Mouse (Mus musculus) heart, postnatal 25 days (tissue): ENCODE results near the gene Gm10273. TPM values are rescaled to one million over a fixed set of nuclear protein-coding genes. Genes with fewer than 3 reads are reported as not detected.
"Not testable (repeated sequence)": the region's sequence is repeated elsewhere in the genome, so short reads cannot be mapped to it uniquely, and the experiment has no call there.

Experiments used
- DNase-seq: peaks from one replicate; pipeline ENCODE4 v3.0.0; 2022; ENCODE audit warnings: low spot score
- intact Hi-C: fragments of 180-260 bp; cut with DNase I; formaldehyde crosslinking; loops from one replicate; pipeline ENCODE4 v1.15.1; 2025
- total RNA-seq, 2 experiments: library from RNA; stranded (reverse); gene quantifications; 2 replicates each; pipeline ENCODE4 v1.2.3; 2021

Gm10273 gene
- total RNA-seq = 100 to 1,000 TPM; 130 to 168 TPM

DNA sequence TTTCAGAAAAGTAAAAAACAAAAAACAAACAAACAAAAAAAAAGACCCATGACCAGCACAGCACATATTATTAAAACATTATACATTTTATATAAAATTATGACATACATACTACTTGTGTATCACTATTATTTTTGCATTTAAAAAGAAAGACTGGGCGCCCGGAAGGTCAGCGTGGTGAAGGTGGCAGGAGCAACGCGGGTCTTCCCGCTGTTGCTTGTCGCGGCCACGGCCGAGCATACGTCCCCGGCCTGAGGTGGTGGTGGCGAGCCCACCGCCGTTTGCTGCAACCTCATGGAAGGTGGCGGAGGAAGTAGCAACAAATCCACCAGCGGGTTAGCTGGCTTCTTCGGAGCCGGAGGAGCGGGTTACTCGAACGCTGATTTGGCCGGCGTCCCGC, at the start of gene Gm10273:
TSS of gene Gm10273 (plus strand) at position 172 of the 400 bp plus-strand sequence.
- DNase-seq, intact Hi-C loops: not testable (repeated sequence)

- DNase-seq = no peak
- intact Hi-C loops = no loop called here
Observed at GRCm38 (mm10) chr10:59346560-59346959, 48.9 kb upstream of the Gm10273 start.

DNA sequence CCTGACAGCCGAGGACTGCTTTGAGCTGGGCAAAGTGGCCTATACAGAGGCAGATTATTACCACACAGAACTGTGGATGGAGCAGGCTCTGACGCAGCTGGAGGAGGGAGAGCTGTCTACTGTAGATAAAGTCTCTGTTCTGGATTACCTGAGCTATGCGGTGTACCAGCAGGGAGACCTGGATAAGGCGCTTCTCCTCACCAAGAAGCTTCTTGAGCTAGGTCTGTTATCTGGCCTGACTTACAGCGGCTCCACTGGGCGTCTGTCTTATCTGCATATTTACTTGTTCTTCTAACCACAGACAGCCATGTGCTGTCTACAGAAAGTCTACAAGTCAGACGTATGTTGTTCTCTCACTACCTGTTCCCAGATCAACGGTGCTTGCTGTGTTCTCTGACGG, 47.2 kb upstream of the Gm10273 start:
- no peak for DNase-seq
- intact Hi-C loops = no loop called here

DNA sequence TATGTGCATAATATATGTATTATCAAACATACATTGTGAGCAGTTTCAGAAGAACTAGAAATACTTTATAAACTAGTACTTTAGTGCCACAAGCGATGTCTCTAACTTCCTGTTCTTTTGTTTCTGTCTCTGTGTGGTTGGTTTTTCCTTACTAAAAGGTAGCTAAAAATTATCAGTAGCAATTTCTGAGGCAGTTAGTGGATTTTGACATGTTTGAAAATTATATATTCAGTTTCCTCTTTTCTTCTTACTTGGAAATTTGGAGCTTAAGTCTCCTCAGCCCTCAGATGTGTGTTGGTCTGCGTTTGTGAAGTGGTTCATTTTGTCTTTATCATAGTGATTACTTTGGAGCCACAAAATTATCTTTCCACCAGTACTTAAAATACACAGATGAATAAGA, 45.9 kb upstream of the Gm10273 start:
- no peak for DNase-seq
- intact Hi-C loops = no loop called here

- no peak for DNase-seq
- intact Hi-C loops = no loop called here
Observed at GRCm38 (mm10) chr10:59353065-59353464, 42.4 kb upstream of the Gm10273 start.

DNA sequence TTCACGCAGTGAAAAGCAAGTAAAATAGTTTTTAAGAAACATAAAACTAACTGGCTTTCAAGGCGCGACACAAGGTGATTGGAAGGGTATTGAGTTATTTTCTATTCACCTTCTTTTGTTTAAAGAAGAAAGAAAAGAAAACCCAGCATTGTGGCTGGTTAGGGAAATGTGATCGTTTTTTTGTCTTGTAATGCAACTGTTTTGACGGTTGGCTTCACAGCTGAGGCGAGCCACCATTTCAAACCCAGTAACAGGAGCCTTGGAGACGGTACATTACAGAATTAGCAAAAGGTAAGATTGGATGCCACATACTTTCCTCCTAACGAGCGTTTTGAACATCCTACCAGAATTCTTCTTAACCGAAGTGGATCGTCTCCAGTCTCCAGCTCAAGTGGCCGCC, 41.3 kb upstream of the Gm10273 start:
- intact Hi-C loops = no loop called here
- no peak for DNase-seq

GRCm38 (mm10) chr10:59355020-59355419, 40.4 kb upstream of the Gm10273 start:
- no peak for DNase-seq
- intact Hi-C loops = loop anchor here (5.0 kb wide), 1 partner anchor 188 kb away; no protein-coding TSS in a partner anchor

- DNase-seq = no peak
- intact Hi-C loops = loop anchor here (2.0 to 5.0 kb wide), 4 partner anchors 32 to 191 kb away; no protein-coding TSS in a partner anchor
Observed at GRCm38 (mm10) chr10:59358744-59359143, 36.7 kb upstream of the Gm10273 start.

DNA sequence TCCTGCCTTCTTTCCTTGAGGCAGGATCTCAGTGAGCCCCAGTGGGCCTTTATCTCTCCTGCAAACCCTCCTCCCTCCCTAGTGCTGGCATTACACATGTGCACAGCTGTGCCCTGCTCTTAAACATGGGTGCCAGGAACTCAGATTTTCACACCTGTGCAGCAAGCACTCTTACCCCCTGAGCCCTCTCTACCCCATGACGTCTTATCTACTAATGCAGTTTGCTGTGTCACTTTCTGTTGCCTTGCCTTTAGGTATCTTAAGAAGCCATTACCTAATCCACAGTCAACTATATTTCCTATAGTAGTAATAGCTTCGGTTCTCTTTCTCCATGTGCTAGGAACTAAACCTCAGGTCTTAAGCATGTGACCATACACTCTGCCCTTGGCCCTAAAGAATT, 32.2 kb upstream of the Gm10273 start:
- intact Hi-C loops = no loop called here
- DNase-seq = no peak

DNA sequence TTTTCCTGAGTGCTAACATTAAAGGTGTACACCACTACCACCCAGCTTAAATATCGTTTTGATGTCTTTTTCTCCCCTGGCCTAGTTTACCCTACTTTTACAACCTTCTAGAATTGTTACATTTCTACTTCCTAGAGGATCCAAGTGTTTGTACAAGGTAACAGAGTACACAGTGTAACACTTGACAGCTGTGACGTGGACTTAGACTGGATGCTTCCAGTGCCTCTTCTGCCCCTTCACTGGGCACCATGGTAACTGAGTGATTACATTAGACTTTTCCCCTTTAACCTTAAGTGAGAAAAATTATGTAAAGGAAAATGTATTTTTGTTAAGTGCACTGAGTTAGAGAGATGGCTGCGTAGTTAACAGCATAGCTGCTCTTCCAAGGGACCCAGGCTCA, 30.9 kb upstream of the Gm10273 start:
- intact Hi-C loops = no loop called here

DNA sequence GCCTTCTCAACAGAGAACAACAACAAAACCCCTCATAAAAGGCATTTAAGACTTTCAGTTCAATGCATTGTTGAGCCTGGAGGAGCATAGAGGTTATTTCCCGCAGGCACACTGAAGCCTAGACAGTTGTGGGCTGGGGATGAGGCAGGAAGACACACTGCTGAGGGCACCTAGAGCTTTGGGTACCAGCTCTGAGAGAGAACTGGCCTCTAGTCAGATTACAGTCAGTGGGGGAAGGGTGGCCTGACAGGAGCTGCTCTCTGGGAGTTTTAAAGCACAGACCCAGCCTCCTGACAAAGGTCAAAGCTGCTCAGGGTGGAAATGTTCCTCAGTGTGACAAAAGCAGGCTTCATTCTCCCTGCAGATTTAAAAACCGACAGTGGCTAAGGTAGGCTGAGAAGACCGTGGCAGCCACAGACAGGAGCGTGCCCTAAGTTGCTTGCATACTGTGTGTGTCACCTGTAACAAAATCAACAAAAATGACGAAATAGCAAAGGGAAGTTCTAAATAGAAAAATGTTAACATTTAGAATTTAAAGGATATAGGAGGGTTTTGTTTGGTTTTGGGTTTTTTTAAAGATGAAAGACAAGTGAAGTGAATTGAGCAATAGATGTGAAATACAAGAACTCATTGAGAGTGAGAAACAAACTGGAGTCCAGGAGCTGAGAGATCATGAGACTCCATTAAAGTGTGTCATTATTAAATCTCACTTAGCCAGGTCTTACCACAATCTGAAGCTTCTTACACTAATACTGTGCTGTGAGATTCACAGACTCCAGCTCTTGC, 29.4 kb upstream of the Gm10273 start:
- intact Hi-C loops = loop anchor here (5.0 kb wide), 1 partner anchor 496 kb away; no protein-coding TSS in a partner anchor
- DNase-seq = no peak

More for the DNA sequence above, 30.9 kb upstream of the Gm10273 start:
- no peak for DNase-seq

DNA sequence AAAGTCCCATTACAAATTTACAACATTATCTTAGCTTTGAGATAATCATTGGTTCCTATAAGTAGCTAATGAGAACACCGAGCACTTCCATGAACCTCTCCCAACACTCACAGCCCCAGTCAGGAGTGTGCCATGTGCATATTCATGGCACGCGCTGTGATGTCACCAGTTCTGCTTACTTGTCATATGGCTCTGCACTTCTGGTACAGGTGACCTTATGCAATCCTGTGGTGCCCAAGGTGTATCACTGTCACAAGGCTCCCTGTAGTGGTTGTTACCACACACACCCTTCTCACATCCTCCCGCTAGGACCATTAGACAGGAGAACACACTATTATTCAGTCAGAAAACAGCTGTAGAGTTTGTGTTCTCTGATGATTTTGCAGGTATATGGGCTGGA, 28.7 kb upstream of the Gm10273 start:
- intact Hi-C loops = loop anchor here (5.0 kb wide), 1 partner anchor 496 kb away; no protein-coding TSS in a partner anchor
- no peak for DNase-seq

DNA sequence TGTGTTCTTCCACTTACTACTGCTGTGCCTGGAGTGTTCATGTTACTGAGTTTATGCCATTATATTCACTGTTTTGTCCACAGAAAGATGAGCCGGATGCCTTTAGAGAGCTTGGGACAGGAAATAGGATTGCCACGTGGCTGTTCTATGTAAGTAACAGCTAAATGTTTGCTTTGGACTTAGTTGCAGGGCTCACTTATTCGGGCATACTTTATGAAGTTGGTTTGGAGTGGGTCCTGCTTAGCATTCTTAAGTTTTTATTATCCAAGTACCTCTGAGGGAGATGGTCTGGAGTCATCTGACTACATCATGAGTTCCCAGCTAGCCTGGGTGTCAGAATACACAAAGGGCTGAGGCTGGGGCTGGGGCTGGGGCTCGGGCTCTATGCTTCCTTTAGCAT, 28.2 kb upstream of the Gm10273 start:
- no peak for DNase-seq
- intact Hi-C loops = loop anchor here (5.0 kb wide), 1 partner anchor 495 kb away; no protein-coding TSS in a partner anchor

- intact Hi-C loops = loop anchor here (5.0 kb wide), 1 partner anchor 494 kb away; no protein-coding TSS in a partner anchor
- no peak for DNase-seq
Observed at GRCm38 (mm10) chr10:59368729-59369128, 26.7 kb upstream of the Gm10273 start.

DNA sequence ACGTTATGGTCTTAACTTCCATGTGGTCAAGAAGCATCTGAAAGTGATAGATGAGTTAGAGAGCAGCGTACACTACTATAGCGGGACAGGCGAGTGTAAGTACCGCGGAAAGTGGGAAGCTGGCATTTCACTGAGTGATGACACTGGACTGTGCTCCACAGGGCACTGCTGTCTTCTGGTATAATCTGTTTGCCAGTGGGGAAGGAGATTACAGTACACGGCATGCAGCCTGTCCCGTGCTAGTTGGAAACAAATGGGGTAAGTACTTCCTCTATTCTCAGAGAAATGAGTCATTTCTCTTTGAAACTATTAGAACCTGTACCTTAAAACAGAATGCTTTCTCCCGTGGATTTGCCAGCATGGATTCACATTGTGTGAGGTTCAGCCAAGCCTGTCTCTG, 26.0 kb upstream of the Gm10273 start:
- intact Hi-C loops = loop anchor here (5.0 kb wide), 1 partner anchor 493 kb away; no protein-coding TSS in a partner anchor
- DNase-seq = no peak

DNA sequence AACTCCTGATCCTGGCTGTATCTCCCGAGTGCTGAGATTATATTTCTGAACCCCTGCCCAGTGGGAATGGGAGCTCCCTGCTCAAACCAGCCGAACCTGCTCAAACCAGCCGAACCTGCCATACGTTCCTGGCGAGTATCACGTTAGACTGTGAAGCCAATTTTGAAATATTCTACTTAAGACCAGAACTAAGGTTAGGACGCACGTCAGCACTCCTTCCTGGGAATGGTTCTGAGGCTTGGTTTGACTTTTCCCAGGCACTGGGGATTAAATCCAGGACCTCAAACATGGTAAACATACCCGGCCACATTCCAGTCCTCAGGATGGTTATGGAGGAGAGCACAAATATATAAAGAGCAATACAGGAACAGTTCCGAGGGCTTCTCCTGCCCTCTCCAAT, 17.5 kb upstream of the Gm10273 start:
- intact Hi-C loops = no loop called here
- no peak for DNase-seq

- no peak for DNase-seq
- intact Hi-C loops = no loop called here
Observed at GRCm38 (mm10) chr10:59378728-59379127, 16.7 kb upstream of the Gm10273 start.

GRCm38 (mm10) chr10:59379927-59380326, 15.5 kb upstream of the Gm10273 start:
- intact Hi-C loops = no loop called here
- no peak for DNase-seq

DNA sequence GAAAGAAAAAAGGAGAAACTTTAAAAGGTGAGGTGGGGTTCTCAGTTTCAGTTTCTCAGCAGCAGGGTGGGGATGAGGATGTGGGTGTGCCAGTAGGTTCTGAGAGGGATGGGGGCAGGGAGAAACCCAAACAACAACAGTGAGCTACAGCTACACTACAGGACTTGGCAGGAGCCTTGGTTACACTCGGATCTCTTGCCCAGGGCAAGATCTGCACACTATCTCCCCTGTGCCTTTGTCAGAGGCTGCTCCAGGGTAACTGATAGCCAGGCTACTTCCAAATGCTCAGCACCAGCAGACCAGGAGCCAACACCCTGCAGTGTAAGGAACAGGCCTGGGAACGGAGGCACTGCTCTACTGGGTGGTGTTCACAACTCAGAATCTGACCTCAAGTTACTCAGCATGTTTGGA, 15.0 kb upstream of the Gm10273 start:
- no peak for DNase-seq
- intact Hi-C loops = no loop called here

DNA sequence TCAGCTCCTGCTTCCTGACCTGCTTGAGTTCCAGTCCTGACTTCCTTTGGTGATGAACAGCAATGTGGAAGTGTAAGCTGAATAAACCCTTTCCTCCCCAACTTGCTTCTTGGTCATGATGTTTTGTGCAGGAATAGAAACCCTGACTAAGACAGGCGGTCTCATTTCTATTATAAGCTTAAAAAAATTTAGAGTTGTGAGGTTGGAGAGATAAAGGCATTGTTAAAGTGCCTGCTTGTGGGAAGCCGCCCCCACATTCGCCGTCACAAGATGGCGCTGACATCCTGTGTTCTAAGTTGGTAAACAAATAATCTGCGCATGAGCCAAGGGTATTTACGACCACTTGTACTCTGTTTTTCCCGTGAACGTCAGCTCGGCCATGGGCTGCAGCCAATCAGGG, 13.9 kb upstream of the Gm10273 start:
- intact Hi-C loops, DNase-seq: not testable (repeated sequence)

DNA sequence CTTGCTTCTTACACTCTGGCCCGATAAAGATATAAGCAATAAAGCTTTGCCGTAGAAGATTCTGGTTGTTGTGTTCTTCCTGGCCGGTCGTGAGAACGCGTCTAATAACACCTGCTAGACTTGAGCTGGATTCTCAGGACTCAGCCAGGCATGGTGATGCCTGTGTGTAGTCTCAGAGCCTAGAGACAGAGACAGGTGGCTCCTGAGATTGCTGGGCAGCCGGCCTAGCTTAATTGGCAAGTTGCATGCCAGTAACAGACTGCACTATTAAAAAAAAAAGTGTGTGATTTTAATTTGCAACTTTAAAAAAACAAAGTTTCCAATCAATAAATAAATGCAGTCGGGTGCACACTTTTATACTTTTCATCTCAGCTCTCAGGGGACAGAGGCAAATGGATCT, 8.5 kb upstream of the Gm10273 start:
- intact Hi-C loops = no loop called here
- no peak for DNase-seq

DNA sequence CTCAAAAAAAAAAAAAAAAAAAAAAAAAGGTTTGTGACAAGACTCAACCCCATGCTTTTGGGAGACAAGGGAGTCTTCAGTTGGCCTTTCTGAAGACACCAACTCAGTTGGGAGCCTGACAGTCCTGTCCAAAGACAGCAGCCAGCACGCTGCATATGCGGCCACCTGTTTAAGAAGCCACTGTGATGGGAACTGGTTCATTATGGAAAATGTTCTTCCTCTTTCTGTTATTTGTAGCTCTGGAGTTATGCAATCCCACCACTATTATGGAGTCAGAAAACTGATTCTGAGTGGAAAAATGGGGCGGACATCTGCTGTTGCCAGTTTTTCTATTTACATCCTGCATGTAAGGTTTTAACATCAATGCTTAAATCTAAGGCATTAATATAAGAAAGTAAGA, 5.8 kb upstream of the Gm10273 start:
- intact Hi-C loops = no loop called here
- no peak for DNase-seq
